Mouse (Mus musculus): ENCODE results near the gene Ctdsp2. TPM values are rescaled to one million over a fixed set of nuclear protein-coding genes. Genes with fewer than 3 reads are reported as not detected.

Ctdsp2 gene
- total RNA-seq, 4 experiments from 2014 or later: 140 to 170 (median 157) TPM

DNA sequence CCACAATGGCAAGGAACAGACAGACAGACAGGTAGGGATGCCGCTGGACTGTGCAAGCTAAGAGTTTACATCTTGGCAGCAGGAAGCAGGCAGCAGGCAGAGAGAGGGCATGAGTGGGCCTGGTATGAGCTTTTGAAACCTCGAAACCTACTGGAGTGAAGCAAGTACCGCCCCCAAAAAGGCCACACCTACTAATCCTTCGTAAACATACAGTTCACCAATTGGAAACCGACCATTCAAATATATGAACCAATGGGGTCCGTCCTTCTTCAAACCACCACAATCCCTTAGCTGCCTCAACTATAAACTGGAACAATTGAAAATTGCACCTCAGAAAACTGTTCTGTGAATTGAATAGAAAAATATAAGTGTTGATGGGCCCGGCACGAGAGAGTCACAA is 14.7 kb upstream of the Ctdsp2 start:
- DNase-seq: no peak

DNA sequence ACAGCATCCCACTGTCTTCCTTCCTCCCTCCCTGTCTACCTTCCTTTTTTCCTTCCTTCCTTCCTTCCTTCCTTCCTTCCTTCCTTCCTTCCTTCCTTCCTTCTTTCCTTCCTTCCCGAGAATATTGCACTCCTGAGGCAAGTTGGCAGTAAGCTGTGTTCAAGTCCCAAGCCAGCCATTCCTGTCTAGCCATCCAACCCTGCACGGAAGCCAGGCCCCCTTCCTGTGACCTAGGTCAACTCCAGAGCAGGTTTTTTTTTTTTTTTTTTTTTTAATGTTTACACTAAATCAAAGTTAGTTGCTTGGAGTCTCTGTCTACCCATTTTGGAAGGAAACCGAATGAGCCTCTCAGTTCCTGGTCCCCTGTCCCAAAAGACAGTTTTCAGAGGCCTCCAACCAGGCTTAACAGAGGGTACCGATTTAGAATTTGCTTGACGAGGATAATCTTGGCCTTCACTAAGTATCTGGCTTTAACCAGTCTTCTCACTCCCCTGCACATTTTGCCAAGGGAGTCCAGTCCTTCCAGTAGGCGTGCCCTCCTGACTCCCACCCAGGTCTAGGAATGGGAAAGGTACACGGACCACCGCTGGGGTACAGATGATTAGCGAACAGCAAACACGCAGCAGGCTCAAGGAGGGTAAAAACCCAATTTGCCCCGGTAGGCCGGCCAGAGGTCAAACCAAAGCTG is 7.0 kb upstream of the Ctdsp2 start:
- no peak for DNase-seq

DNA sequence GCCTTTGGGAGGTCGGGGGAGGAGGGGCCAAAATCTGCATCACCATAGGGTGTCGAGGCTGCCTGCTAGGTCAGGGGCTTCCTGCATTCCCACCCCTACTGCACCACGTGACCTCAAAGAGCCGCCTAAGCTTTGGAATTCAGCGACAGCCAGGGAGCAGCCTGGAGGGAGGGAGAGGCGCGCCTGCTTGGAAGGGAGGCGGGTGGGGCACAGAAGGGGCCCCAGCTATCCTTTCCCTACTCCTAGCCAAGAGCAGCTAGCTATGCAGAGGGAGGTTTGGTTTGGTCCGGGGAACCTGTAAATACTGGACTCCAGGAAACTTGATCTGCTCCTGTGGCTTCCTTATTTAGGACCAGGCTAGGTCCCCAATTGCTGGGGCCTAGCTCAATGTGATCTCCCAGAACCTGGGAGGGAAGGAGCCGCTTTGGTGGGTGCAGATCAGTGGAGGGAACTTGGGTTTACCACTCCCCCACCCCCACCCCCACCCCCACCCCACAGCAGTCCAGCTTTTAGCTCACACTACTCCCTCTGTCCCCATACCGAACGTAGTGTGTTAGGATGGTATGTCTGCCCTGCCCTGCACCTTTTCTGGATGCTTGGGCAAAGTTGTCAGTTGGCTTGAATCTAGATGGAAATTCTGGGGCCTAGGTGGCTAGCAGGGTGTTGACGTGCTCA is 6.3 kb upstream of the Ctdsp2 start:
- peak; percentile 60 for DNase-seq

DNA sequence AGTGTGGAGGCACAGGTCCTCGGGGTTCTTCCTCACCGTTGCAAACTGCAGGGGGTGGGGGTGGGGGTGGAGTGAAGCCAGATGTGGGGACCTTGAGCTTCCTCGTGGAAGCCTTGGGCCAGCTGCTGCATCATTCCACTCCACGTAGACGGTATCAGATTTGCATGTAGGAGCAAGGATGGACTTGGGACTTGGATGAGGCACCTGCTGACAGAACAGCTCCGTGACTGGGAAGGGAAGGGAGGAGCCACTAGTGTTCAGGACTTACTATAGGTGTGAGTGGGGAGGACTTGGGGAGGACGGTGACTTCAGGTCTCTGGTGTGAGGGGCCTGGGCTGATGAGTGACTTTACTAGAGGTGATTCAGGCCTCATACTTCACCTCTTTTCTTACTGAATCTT is 5.5 kb upstream of the Ctdsp2 start:
- no peak for DNase-seq

DNA sequence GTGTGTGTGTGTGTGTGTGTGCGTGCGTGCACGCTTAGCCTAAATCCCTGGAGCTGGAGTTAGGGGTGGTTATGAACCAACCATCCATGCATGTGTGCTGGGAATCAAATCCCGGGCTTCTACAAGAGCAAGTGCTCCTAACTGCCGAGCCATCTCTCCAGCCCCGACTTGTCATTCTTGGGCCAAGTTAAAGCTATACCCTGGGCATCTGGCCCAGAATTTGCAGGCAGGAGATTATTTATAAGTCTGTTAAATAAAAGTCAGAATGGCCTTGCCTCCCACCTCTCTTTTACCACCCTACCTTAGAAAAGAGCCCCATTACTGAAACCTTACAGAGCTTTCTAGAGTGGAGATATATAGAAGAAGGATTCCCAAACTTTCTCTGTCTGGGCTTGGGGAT is 2.8 kb upstream of the Ctdsp2 start:
- DNase-seq: no peak

DNA sequence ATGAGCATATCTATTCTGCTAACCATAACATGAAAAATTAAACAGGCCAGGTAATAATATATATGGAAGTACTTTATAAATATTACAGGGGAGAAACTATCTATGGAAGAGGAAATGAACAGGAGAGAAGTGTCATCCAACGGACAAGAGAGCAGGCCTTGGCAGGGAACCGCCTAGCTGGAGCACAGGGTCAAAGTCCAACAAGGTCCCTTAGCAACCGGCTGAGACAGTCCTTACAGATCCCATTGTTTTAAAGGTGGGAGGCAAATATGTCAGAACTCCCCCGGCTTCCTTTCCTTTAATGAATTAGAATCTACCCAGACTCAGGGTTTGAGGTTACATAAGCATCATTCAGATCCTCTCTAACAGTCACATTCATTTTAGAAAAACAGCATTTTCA is 1.4 kb upstream of the Ctdsp2 start:
- DNase-seq: no peak

DNA sequence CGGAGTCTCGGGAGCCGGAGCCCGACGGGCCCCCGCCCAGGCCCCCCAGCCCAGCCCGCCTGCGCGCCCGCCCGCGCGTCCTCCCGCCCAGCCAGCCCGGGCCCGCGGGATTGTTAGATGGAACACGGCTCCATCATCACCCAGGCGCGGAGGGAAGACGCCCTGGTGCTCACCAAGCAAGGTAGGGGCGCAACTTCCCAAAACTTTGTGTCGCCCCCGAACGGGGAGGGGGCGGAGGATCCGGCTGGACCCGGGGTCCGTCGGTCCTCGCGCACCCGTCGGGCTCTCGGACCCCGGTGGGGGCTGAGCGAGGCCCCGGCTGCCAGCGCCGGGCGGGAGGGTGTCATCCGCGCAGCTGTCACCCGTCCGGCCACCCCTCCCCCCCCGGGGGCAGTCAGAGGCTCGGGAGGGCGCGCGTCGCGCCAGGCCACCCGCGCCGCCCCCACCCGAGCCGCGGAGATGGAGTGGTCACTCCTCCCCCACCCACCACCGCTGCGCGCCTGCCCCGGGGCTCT is 661 bp downstream of the Ctdsp2 start:
- DNase-seq: peak; percentile 58

DNA sequence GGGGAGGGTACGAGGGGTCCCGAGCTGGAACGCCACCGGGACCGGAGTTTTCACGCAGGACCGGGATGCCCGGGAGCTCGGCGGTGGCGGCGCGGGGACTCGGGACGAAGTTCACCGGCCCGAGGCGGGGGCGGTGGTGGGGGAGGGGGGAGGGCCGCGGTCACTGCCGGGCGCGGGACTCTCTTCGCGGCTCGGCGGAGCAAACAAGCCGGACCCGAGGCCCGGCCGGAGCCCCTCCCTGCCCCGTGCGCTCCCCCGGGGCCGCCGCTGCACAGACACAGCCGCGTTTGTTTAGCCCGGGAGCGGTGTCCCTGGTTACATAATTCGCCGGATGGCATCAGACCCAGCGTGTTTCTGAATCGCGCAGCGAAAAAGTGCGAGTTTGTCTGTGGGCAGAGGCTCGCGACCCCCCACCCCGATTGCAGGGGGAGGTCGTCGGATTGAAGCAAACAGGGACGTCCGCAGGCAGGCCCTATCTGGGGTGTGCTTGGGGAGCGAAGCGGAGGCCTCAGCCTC is 1.2 kb downstream of the Ctdsp2 start:
- peak; percentile 55 for DNase-seq

DNA sequence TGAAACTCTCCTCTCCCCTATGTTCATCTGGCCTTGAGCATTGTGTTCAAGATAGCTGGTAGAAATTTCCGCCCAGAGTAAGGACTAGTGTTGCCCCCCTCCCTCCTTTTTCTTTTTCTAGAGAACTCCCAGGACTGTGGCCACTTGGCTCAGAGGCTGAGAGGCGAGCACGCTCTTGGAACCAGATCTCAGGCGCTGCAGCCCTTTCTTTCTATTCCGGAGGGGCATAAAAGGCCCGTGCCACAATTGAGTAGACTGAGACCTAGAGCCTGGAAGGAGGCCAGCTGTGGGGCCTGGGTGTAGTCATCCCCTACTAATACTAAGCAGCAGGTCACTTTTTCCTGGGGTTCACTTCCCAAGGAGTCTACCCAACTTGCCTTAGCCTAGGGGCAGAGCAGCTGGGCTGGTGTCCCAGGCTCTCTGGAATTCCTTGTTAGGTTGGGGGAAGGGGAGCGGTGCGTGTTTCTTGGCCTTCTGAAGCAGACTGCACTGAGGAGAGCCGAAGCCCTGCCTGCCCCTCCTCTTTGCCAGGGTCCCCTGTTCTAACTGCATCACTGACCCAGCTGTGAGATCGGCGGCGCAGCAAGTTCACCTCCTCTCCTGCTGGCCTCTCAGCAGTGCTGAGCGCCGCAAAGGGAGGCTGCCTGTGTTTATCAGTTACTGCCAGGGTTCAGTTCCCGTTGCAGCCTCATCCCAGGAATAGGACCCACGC is 1.9 kb downstream of the Ctdsp2 start:
- DNase-seq: no peak

DNA sequence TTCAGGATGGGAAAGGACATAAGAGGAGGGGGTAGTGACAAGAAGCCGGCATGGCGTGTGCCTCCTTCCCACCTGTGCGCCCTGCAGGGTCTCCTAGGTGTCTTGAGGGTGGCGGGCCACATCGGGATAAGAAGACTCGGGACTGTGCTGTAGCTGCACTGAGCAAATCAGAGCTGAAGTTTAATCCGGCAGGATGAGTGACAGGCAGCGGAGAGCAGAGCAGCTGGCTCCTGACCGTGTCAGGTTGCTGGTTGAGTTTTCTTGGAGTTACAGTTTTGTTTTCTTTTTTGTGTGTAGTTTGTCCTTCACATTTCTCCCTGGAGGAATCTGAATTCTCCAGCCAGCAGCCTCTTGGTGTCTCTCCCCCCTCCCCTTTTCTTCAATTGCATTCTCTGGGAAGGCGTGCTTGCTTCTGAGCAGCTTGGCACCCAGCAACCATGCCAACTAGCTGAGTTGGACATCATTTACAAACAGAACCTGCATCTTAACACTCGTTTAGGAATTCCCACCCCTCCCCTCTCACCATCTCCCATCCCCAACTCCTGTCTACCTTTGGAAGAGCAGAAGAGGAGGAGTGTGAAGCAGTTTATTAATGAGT is 2.5 kb downstream of the Ctdsp2 start:
- DNase-seq: no peak

DNA sequence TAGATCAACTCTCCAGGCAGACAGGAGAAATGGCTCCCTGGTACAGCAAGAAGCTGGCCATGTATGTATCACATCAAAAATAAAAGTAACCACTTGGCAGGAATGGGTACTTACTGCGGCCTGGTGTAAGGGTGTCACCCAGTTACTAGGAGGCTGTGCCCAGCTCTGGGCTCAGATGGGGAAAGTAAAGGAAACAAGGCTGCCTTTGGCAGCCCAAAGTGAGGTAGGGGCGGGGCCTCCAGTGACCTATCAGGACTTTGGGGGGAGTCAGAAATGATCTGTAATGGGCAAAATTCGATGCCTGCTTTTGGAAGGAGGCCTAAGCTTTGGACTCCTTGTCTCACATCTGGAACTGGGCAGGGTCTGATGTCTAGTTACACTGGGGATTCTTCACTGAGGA is 3.2 kb downstream of the Ctdsp2 start:
- no peak for DNase-seq

DNA sequence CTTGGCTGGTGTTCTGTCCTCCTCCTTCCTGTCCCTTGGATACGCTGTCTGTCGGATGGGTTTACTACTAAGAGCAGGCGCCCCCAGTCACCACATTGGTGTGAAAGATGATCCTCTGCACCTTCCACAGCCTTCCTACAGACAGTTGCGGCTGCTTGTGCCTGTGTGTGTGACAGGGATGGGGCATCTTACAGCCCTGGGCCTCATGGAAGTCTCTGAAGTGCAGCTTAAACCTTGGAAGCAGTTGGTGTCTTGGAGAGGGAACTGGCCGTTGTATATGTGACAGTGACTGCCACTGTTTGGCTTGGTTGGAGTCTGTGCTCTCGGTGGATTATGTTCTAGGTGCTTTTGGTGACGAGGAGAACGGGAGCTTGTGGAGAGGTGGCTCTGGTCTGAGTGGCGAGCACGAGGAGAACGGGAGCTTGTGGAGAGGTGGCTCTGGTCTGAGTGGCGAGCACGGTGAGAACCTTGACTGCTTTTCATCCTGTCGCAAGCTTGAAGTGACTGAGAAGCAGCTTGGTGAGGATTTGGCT is 4.7 kb downstream of the Ctdsp2 start:
- DNase-seq: no peak

DNA sequence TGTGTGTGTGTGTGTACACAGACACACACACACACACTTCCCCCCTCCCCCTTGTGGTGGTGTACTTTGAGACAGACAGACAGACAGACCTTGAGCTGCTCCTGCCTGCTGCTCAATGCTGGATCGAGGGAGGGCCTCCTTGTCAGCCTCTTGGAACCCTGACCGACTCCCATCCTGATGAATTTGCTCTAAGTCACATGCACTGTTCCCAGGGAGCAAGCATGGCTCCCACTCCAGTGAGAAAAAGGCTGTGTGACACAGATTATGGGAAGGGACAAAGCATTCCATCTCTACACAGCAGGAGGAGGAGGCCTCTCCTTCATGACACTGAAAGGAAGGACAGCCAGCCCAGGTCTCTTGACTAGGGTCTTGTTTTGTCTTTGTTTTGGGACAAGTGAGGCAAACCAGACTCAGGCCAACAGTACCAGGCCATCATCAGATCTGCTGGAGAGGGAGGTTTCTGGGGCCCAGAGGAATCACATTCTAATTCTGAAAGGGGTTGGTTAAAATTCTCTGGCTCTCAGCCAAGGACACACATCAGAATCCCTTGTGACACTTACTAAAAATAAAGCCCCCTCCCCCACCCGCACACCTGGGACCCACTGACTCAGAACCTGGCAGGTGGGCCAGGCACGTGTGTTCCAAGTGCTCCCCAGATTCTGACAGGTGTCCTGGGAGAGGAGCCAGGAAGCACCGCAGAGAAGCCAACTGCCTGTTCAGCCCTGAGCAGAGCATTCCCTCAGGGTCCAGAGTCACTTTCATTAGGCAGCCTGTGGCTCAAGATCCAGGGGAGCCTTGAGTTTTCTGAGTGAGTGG is 5.9 kb downstream of the Ctdsp2 start:
- no peak for DNase-seq

DNA sequence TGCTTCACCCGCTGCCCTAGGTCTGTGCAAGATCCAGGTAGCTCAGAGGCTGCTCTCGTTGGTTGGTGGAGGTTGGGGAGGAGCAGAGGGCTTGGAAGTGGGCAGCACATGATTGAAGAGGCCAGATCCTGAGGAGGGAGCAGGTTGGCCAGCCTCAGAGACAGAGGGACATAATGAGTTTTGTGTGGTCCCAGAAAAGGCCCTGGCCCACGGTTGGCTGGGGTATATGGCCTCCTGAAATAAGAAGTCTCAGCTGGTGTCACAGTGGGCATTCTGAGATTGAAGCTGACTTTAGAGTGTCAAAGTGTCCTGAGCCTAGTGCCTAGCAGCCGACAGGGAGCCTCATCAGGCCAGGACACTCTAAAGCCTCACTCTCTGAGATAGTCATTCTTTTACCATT is 6.6 kb downstream of the Ctdsp2 start:
- no peak for DNase-seq

DNA sequence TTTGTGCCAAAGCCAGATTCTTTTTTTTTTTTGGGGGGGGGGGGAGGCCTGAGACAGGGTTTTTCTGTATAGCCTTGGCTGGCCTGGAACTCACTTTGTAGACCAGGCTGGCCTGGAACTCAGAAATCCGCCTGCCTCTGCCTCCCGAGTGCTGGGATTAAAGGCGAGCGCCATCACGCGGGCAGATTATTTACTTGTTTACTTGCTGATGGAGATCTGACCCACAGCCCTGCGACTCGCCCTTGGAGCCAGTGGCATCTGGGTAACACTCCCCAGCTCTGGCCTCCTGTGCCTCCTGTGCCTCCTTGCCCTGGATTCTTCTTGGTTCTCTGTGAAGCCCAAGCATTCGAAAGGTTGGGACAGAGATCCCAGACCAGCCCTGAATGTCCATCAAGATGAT is 7.1 kb downstream of the Ctdsp2 start:
- DNase-seq: no peak

DNA sequence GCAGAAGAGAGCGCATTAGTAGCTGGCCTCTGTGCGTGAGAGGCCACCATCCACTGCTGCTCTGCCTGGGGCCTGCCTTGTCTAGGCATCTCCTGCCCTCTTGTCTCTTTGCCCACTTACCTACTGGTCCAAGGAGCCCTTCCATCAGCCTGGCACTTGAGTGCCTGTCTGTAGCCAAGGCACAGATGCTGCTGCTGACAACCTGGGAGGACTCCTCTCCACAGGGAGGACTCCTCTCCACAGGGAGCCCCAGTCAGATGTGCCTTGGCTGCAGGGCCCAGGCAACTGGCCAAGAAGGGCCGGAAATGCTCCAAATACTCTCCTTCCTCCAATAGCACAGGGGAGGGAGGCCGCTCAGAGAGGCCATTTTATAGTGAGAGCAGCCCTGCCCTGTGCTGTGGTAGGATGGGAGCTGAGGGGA is 8.0 kb downstream of the Ctdsp2 start:
- peak; percentile 79 for DNase-seq

DNA sequence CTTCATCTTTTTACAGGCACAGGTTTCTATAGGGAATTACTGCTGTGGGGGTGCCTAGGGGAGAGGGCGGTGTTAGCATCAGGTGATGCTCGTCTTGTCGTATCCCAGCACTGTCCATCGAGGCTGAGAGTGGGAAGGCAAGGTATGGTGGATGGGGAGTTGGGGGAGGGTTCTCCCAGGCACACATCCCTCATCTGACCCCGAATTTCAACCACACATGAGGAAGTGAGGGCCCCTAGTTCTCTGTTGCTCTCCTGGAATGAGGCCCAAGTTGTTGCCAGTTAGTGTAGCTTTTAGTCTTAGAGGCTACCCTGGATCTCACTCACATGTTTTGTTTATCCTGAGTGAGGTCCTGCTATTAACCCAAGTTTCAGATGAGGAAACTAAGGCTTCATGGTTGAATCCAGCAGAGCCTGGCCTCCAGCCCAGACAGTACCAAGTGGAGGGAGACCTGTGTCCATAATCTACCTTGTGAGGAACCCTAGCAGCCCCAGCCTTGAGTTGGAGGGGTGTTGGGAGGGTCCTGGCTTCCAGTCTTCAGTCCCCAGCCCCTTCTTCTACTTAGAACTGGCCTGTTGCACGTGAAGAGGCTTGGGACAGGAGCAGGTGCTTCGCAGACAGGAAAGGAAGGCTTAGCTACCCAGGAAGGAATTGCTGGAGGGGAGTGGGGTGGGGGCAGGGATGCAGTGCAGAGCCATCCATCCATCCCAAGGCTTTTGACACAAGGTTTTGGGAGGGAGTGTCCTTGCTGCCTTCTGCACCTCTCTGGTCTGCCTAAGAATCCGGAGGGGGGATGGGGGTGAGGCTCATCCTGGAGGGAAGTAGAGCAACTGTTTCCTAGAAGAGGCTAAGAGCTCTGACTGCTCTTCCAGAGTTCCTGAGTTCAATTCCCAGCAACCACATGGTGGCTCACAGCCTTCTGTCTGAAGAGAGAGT is 8.9 kb downstream of the Ctdsp2 start:
- DNase-seq: no peak

DNA sequence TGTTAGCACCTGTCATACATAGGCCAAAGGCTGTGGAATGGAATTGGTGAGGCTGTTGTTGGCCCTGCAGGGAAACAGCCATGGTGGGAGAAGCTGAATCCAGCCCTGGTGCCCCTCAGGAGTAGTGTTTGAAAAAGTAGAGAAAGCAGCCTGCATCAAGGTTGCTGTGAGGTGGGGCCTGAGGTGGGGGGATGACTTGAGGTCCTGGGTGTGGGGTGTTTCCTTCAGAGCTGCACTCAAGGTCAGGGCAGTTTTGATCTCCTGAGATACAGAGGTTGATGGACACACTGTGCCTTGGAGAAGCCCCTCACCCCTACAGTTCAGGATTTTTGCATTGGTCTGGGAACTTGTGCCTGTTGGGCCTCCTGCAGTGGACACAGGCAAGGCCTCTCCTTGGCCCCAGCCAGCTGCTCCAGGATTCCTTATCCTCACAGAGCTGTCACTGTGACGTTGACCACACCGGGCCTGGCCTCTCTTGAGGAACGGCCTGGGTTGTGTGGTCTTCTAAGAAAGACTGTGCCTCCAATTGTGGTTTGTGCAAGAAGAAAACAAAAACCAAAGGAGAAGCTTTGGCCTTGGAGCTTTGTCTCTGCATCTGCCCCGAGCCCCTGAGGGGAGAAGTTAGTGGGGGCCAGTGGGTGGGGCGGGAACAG is 10.1 kb downstream of the Ctdsp2 start:
- DNase-seq: no peak

DNA sequence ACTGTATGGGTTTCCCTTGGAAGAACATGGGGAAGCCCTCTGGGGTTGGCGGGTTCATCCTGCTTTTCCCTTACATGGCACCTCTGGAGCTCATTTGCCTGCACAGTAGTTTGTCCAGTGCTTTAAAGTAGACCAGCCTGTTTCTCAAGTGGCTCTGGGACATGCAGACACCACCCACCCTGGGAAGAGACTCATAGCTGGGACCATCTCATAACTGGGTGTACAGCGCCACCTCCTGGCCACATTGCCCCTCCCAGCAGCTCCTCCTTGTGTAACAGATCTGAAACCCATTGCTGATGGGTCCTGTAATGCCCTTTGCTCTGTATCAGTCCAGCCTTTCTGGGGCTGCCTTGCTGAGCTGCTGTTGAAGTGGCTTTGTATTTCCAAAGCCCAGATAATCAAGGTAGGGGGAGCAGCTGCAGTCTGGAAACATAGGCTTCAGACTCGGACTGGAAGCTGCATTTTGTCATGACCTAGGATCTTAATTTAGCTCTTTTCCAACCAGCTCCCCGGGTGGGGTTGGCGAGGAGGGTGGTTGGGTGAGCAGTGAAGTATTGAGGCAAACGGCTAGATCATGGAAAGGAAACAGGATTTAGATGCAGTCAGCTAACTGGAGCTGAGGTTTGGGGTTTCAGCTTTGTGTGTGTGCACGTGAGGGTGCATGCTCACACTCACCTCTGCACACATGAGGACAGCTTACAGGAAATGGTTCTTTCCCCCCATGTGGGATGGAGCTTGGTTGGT is 12.0 kb downstream of the Ctdsp2 start:
- DNase-seq: peak; percentile 81

Data from adrenal gland, adult 8-10 months (tissue).